Mouse (Mus musculus) liver, adult (tissue): Measurements from ENCODE around the gene Celf5.

ENCODE experiments used
- GATA4 ChIP-seq: IDR thresholded peaks from 2 replicates; pipeline ENCODE4 v1.6.1; 2014; ENCODE audit warnings: mild to moderate bottlenecking, low read length; ENCODE audit not compliant: insufficient replicate concordance

Celf5 gene

GRCm38 (mm10) chr10:81421797-81422100 lies 60.8 kb downstream of the Celf5 start:
- TF ChIP-seq GATA4, result no peak

GRCm38 (mm10) chr10:81421041-81421796 lies 61.3 kb downstream of the Celf5 start:
- no peak for TF ChIP-seq GATA4

DNA sequence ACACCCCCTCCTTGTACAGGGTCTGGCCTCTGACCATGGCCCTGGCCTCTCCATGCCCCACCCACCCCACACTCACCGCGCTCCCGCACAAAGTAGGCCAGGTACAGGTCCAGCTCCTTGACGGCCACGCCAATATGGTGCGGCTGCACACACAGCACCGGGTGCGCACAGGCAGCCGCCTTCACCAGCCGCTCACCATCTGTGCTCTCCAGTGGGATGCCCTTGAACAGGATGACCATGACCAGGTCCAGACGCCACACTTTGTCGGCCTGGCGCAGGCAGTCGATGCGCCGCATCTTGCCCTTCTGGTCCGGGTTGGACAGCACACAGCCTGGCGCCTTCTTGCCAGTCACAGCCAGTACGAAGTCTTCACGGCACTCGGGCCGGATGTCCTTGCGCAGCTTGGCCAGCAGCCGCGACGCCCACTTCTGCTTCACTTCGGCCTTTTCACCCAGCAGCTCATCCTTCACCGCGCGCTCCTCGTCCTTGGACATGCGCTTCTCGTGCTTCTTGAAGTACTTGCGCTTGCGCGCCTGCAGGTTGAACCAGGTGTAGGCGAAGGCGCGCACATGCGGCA lies 62.2 kb downstream of the Celf5 start:
- no peak for TF ChIP-seq GATA4

DNA sequence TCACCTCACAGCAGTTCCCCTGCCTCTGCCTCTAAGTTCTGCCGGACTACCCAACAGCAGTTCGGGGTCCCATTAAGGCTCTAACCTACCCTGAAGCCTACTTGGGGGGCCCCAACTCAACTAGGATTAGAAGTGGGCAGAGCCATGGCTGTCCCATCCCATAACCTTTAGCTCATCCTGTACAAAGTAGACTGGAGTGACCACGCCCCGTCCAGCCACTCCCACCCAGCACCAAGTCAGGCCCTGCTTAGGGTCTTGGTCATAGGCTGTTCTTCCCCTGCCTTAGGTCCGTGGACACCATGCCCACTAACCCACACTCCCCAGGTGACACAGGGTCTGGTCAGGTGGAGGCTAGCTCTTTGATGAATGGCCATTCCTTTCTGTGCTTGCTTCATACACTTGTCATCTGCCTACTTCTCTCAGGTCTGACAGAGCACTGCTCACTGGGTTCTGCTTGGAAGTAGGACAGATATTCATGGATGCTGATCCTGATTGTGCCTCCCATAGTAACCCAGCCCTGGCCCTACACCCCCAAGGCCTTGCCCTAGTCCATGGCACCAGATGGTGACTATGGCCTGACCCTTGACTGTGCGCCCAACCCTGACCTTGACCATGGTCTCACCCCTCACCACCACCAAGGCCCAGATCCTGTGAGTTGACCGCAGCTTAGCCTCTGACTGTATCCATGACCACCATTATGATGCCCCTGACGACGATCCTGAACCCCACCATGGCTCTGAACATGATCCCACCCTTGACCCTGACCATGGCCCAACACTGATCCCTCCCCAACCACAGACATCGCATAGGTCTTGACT lies 63.2 kb downstream of the Celf5 start:
- no peak for TF ChIP-seq GATA4

DNA sequence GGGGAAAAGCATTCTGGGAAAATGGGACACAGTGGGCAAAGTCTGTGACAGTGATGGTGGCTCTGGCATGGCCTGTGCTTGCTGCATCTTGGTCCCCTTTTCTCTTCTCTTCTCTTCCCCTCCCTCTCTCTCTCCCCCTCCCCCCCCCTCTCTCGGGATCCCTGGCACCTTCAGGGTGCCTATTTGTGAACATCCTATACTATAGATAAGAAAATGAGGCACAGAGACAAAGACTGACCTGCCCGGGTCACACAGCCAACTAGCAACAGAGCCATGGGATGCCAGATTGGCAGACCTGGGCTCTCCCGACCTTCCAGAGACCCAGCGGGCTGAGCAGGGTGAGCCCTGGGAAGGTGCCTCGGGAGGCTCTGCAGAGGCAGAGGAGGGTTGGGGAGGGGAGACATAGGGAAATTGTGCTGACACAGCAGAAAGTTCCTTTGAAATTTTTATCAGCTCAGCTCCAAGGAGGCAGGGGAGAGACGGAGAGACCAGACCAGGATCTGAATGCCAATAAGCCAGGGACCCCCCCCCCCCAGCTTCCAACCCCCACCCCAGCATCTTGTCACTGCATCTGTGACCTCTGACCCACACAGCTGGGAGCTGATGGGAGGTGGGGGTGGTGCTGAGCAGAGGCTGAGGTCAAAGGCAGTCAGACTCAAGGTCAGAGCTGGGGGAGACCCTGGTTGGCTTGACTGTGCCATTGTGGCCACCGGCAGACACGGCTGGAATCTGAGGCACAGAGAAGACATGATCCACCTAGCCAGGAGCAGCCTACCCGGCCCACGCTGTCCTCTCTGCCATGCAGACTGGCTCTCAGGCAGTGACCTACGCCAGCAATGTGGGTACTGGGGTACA lies 64.1 kb downstream of the Celf5 start:
- TF ChIP-seq GATA4, result no peak

- TF ChIP-seq GATA4, result no peak
Measured at GRCm38 (mm10) chr10:81417227-81418215, 65.0 kb downstream of the Celf5 start.

GRCm38 (mm10) chr10:81416581-81417226 lies 65.8 kb downstream of the Celf5 start:
- TF ChIP-seq GATA4, result no peak; the same call in 1 of the 2 replicates

DNA sequence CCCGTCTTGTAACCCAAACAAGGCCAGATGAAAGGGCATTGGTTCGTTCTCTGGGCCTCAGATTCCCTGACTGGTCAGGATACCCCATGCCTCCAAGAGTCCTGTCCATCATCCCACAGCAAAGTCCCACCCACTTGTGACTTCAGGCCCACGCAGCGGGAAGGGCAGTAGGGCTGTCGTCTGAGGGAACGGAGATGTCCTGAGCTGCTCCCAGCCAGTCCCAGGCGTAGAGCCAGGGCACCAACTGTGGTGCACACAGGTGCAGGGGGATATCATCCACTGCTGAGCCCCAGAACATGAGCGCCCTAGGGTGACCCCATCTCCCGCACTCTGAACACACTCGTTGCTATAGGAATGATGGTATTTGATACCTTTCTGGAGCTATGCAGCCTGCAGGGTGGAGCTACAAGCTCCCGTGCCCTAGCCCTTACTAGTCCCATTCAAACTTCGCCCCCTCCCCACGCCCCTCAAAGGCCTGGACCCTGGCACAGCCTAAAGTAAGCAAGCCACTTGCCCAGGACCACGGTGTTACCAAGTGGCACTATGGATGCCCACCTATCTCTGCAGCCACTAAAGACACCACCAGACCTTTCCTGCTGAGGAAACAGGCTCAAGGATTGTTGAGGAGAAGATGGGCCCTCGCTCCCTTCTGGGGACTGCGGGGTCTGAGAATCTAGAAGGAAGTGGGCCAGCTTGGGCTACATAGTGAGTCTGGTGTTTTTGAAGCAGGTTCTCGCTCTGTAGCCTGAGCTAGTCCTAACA lies 66.8 kb downstream of the Celf5 start:
- no peak for TF ChIP-seq GATA4

DNA sequence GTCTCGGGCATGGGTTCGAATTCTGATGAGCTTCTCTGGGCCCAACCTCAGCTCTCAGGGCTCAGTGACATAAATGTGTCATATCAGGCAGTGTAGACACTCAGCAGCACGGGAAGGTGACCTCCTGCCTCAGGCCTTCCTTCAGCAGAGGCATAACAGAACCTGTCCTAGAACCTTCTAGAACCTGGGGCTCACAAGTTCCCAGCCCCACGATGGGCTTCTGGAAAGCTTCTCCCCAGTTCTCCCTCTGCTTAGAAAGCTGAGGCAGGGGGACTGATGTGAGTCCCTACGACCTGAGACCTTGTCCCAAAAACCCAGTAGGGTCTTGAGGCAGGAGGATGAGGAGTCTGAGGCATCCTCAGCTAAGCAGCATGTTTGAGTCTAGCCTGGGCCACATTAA lies 67.4 kb downstream of the Celf5 start:
- no peak for TF ChIP-seq GATA4

DNA sequence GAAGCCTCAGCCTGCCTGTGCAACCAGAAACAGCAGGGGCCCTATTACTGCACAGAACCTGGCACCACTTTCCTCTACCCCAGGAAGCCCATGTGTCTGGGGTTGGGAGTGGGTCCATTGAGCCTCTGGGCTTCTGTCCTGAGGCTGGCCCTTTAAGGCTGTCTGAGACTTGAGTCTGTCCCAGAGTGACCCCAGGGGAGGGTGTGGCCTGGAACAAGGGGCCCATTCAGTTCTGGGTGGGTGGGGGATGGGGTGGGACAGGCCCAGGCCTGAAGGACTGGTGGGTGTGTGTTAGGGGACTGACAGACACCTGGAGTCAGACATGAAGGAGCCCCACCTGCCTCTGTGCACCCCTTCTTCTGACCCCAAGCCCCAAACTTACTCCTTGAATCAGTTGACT lies 67.8 kb downstream of the Celf5 start:
- TF ChIP-seq GATA4, result no peak

- no peak for TF ChIP-seq GATA4
Measured at GRCm38 (mm10) chr10:81413310-81414261, 68.9 kb downstream of the Celf5 start.
